Mouse (Mus musculus) heart, embryonic 11.5 days (tissue): Measurements from ENCODE around the gene Dagla. TPM values are rescaled to one million over a fixed set of nuclear protein-coding genes. Genes with fewer than 3 reads are reported as not detected.
A peak's percentile ranks its signal among the peaks of the same experiment; 100 is the strongest.

ENCODE experiments used
- ATAC-seq: fragments of 200-750 bp; cut with Nextera tagmentation; replicated peaks from 2 replicates; pipeline ENCODE4 v1.8.0; 2017; ENCODE audit warnings: moderate library complexity; ENCODE audit not compliant: insufficient number of reproducible peaks, low FRiP score, low TSS enrichment
- H3K27ac ChIP-seq: fragments of 300-500 bp; sonication (generic); 2 replicates; pipeline ENCODE4 v1.5.1; 2014; ENCODE audit warnings: mild to moderate bottlenecking, low read depth, low read length
- H3K27me3 ChIP-seq: fragments of 300-500 bp; sonication (generic); 2 replicates; pipeline ENCODE4 v1.6.1; 2014; ENCODE audit warnings: mild to moderate bottlenecking, low read length, mixed read lengths; ENCODE audit not compliant: control insufficient read depth, insufficient read depth
- H3K36me3 ChIP-seq: fragments of 300-500 bp; sonication (generic); 2 replicates; pipeline ENCODE4 v1.6.1; 2014; ENCODE audit warnings: mild to moderate bottlenecking, low read length, moderate library complexity, mixed read lengths; ENCODE audit not compliant: control insufficient read depth, insufficient read depth
- H3K4me1 ChIP-seq: fragments of 300-500 bp; sonication (generic); 2 replicates; pipeline ENCODE4 v1.6.1; 2014; ENCODE audit warnings: low read length; ENCODE audit not compliant: control insufficient read depth, insufficient read depth
- H3K4me2 ChIP-seq: fragments of 300-500 bp; sonication (generic); 2 replicates; pipeline ENCODE4 v1.6.1; 2014; ENCODE audit warnings: mild to moderate bottlenecking, moderate library complexity
- H3K4me3 ChIP-seq: fragments of 300-500 bp; sonication (generic); 2 replicates; pipeline ENCODE4 v1.5.1; 2014; ENCODE audit warnings: low read depth, low read length
- H3K9ac ChIP-seq: fragments of 300-500 bp; sonication (generic); 2 replicates; pipeline ENCODE4 v1.6.1; 2014; ENCODE audit warnings: mild to moderate bottlenecking, low read depth, low read length, moderate library complexity
- H3K9me3 ChIP-seq: fragments of 300-500 bp; sonication (generic); replicated peaks from 2 replicates; pipeline ENCODE4 v1.6.1; 2016; ENCODE audit warnings: low read length; ENCODE audit not compliant: control insufficient read depth
- WGBS: fragments of 180-500 bp; shearing (Covaris S2); extraction: QIAGEN DNeasy Blood & Tissue Kit; methylation state at CpG from one replicate; pipeline ENCODE4 v1.1.7; 2014; ENCODE audit not compliant: insufficient replicate concordance; 5-methylcytosine and 5-hydroxymethylcytosine counted together
- polyA plus RNA-seq: library from polyadenylated mRNA; unstranded; fragments of >200 nt; fragmentation: Nextera tagmentation; extraction: Ambion mirVana; gene quantifications from 2 replicates; pipeline ENCODE4 v1.2.1, GENCODE M21; 2014

Dagla gene
- polyA plus RNA-seq, 1 experiment from 2014 or later = 0.66 TPM

GRCm38 (mm10) chr19:10203848-10204615 is 100.6 kb downstream of the Dagla start, which contains the start of the genes Tmem258 and Fen1:
Gene Tmem258, plus strand, starts transcription at chr19:10204014.
Gene Fen1, minus strand, starts transcription at chr19:10204169.
- peak within 1 kb of the TSS; percentile 99 for H3K4me3 ChIP-seq
- H3K4me1 ChIP-seq = peaks cover 14% of the 10 kb centered on the region
- no peaks in the 10 kb centered on the region for H3K27me3 ChIP-seq
- peak within 1 kb of the TSS; percentile 82 for H3K4me2 ChIP-seq
- H3K9ac ChIP-seq = peak within 1 kb of the TSS; percentile 93
- peak within 1 kb of the TSS; percentile 85 for H3K27ac ChIP-seq
- ATAC-seq = peak; percentile 79
- under 1% methylated on average over 40 of the region's 40 CpGs for WGBS
- H3K9me3 ChIP-seq = no peaks in the 10 kb centered on the region
- H3K36me3 ChIP-seq = peaks cover 27% of the 10 kb centered on the region

- ATAC-seq = peak; percentile 55; the same call in 1 of the 2 replicates
- Histone ChIP-seq H3K27ac (peak overlapping the region; percentile 85), H3K9ac (peak overlapping the region; percentile 93), H3K4me3 (peak overlapping the region; percentile 99), H3K36me3 (peaks cover 22% of the 10 kb centered on the region), H3K9me3 (no peaks in the 10 kb centered on the region), H3K4me1 (peaks cover 14% of the 10 kb centered on the region), H3K4me2 (peak overlapping the region; percentile 82), H3K27me3 (no peaks in the 10 kb centered on the region)
- WGBS = 3% methylated on average over 23 of the region's 23 CpGs
These were observed 101.4 kb downstream of the Dagla start for GRCm38 (mm10) chr19:10203146-10203847.

GRCm38 (mm10) chr19:10198723-10199122 is 106.0 kb downstream of the Dagla start:
- H3K9ac ChIP-seq = no peak overlapping the region
- H3K4me3 ChIP-seq = no peak overlapping the region
- no peak for ATAC-seq
- no peaks in the 10 kb centered on the region for H3K9me3 ChIP-seq
- peaks cover 34% of the 10 kb centered on the region for H3K36me3 ChIP-seq
- no peak overlapping the region for H3K4me2 ChIP-seq
- H3K27me3 ChIP-seq = no peaks in the 10 kb centered on the region
- 27% methylated on average over 3 of the region's 3 CpGs for WGBS
- H3K27ac ChIP-seq = no peak overlapping the region
- peaks cover 8% of the 10 kb centered on the region for H3K4me1 ChIP-seq

- WGBS = 84% methylated on average over 2 of the region's 2 CpGs
- Histone ChIP-seq H3K4me1 (peaks cover 8% of the 10 kb centered on the region), H3K9ac (no peak overlapping the region), H3K4me2 (no peak overlapping the region), H3K36me3 (peaks cover 38% of the 10 kb centered on the region), H3K27me3 (no peaks in the 10 kb centered on the region), H3K4me3 (no peak overlapping the region), H3K9me3 (no peaks in the 10 kb centered on the region), H3K27ac (no peak overlapping the region)
- ATAC-seq = no peak
These were observed 106.4 kb downstream of the Dagla start for GRCm38 (mm10) chr19:10198286-10198685.

- H3K36me3 ChIP-seq = peaks cover 45% of the 10 kb centered on the region
- no peaks in the 10 kb centered on the region for H3K9me3 ChIP-seq
- 89% methylated on average over 4 of the region's 4 CpGs for WGBS
- no peaks in the 10 kb centered on the region for H3K4me1 ChIP-seq
- H3K4me2 ChIP-seq = no peak overlapping the region
- H3K4me3 ChIP-seq = no peak overlapping the region
- H3K9ac ChIP-seq = no peak overlapping the region
- no peak overlapping the region for H3K27ac ChIP-seq
- no peaks in the 10 kb centered on the region for H3K27me3 ChIP-seq
- ATAC-seq = no peak
These were observed 107.5 kb downstream of the Dagla start for GRCm38 (mm10) chr19:10197130-10197529.

Other genes starting within 250 kb of the Dagla start
- 27.1 and 31.1 TPM in 2 replicates for gene Fads2, start 203.1 kb downstream of the Dagla start, polyA plus RNA-seq
- gene Fads1, start 122.0 kb downstream of the Dagla start, polyA plus RNA-seq = 64.6 and 65.8 TPM in 2 replicates
- 412 and 418 TPM in 2 replicates for gene Tmem258, start 100.9 kb downstream of the Dagla start, polyA plus RNA-seq
- 59.3 and 70.9 TPM in 2 replicates for gene Fen1, start 100.7 kb downstream of the Dagla start, polyA plus RNA-seq
- gene Myrf, start 64.1 kb downstream of the Dagla start, polyA plus RNA-seq = 22.7 and 23.0 TPM in 2 replicates
- gene Syt7, start 84.2 kb upstream of the Dagla start, polyA plus RNA-seq = 1.2 and 2.0 TPM in 2 replicates
- 0.19 TPM in 1 of 2 replicates, not detected in the other for gene Lrrc10b, start 152.6 kb upstream of the Dagla start, polyA plus RNA-seq
- not detected in 2 replicates for gene Ppp1r32, start 178.1 kb upstream of the Dagla start, polyA plus RNA-seq
- gene Cpsf7, start 220.4 kb upstream of the Dagla start, polyA plus RNA-seq = 39.3 and 41.2 TPM in 2 replicates
- gene Sdhaf2, start 221.3 kb upstream of the Dagla start, polyA plus RNA-seq = 51.7 and 62.6 TPM in 2 replicates